Mouse (Mus musculus): ENCODE data around the gene B9d1.

DNA sequence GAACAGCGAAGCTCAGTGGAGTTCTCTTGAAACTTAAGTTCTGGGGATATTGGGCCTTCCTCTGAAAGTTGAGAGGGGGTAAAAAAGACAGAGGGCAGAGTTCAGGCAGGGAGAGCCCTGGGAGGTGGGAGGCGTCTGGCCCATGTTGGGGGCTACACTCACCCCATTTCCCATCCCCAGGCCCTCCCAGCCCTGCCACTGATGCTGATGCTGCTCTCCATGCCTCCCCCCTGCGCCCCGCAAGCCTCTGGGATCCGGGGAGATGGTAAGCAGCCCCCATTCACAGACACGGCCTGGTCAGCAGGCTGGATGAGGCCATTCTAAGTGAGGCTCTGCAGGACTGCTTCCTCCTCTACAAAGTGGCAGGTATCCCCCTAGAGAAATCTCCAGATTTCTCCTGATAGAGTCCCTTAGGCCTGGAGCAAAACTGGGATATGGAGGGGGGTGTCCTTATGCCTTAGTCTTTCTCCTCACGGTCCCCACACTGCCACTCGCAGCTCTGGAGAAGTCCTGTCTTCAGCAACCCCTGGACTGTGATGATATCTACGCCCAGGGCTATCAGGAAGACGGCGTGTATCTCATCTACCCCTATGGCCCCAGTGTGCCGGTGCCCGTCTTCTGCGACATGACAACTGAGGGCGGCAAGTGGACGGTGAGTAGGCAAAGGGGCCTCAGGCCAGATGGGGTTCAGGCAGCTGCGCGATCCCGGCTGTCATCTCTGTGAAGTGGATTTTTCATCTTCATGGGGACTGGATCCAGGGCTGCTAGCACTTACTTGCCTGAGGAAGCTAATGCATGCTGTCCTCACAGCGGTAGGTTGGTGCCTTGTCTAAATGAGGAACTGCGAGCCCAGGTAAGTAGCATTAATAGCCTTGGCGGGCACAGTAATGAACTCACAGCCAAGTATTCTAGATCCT lies 19.1 kb upstream of the B9d1 start:
- TF ChIP-seq POLR2A (IDR thresholded peaks at IDR 0.05; ENCODE audit: insufficient read depth, low read depth, low read length) (no peak), CTCF (IDR thresholded peaks at IDR 0.05) (no peak), EP300 (IDR thresholded peaks at IDR 0.05; ENCODE audit: insufficient read depth, low read depth, low read length) (no peak)
